Mouse (Mus musculus) mammary gland, adult 2 months (tissue): ENCODE data around the gene Olfr262. TPM values are rescaled to one million over a fixed set of nuclear protein-coding genes. Genes with fewer than 3 reads are reported as not detected.

ENCODE experiments used
- polyA plus RNA-seq: library from polyadenylated mRNA; depleted of rRNA; stranded (reverse); fragments of >200 nt; gene quantifications from 2 replicates; pipeline ENCODE4 v1.2.3, GENCODE M21; 2012; ENCODE audit warnings: low replicate concordance; rRNA removed

Olfr262 gene
- not detected in 2 replicates for polyA plus RNA-seq

GRCm38 (mm10) chr19:12241559-12241958 is at the start of gene Olfr262:
TSS of gene Olfr262 (minus strand) at chr19:12241659.

GRCm38 (mm10) chr19:12279554-12279953 is 38.1 kb upstream of the Olfr262 start, which contains the start of gene Olfr1434:
TSS of gene Olfr1434 (plus strand) at chr19:12279854.

GRCm38 (mm10) chr19:12260732-12261131 is 19.3 kb upstream of the Olfr262 start, which contains the start of gene Olfr235:
TSS of gene Olfr235 (plus strand) at chr19:12261032.

GRCm38 (mm10) chr19:12232496-12232895 is 9.0 kb downstream of the Olfr262 start, which contains the start of gene Olfr1432:
TSS of gene Olfr1432 (minus strand) at chr19:12232596.

DNA sequence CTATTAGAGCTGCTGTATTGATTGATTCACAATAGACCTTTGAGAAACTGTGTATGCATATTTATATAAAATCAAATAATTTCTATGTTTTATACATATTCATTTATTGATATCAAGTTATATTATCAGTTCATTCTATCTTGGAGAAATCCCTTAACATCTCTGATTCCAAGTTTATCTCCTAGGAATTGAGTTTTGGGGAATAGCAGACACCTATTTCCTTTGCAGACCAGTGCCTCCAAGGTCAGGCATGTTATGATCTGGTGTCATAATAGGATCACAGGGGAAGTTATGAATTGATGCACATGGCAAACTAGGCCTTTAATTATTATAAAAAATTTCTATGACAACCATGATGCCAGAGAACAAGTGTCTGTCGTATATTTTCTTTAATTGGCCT is 41.1 kb downstream of the Olfr262 start, which contains the start of gene Olfr1431:
Gene Olfr1431, plus strand, starts transcription at position 301 of the 400 bp plus-strand sequence.

Other genes with a start within 250 kb of the Olfr262 start
- not detected in 2 replicates for gene Olfr1423, start 200.3 kb downstream of the Olfr262 start, polyA plus RNA-seq
- gene Olfr1424, start 179.0 kb downstream of the Olfr262 start, polyA plus RNA-seq, result not detected in 2 replicates
- not detected in 2 replicates for gene Olfr1425, start 163.9 kb downstream of the Olfr262 start, polyA plus RNA-seq
- gene Olfr1426, start 149.6 kb downstream of the Olfr262 start, polyA plus RNA-seq, result not detected in 2 replicates
- not detected in 2 replicates for gene Olfr1427, start 138.3 kb downstream of the Olfr262 start, polyA plus RNA-seq
- not detected in 2 replicates for gene Olfr1428, start 125.8 kb downstream of the Olfr262 start, polyA plus RNA-seq
- gene Olfr76, start 118.5 kb downstream of the Olfr262 start, polyA plus RNA-seq, result not detected in 2 replicates
- not detected in 2 replicates for gene Olfr1555-ps1, start 71.5 kb downstream of the Olfr262 start, polyA plus RNA-seq
- not detected in 2 replicates for gene Olfr1431, start 41.0 kb downstream of the Olfr262 start, polyA plus RNA-seq
- gene Olfr1432, start 9.1 kb downstream of the Olfr262 start, polyA plus RNA-seq, result not detected in 2 replicates
- gene Olfr235, start 19.4 kb upstream of the Olfr262 start, polyA plus RNA-seq, result not detected in 2 replicates
- gene Olfr1434, start 38.2 kb upstream of the Olfr262 start, polyA plus RNA-seq, result not detected in 2 replicates
- gene Olfr1436, start 57.5 kb upstream of the Olfr262 start, polyA plus RNA-seq, result not detected in 2 replicates
- gene Olfr1437, start 83.4 kb upstream of the Olfr262 start, polyA plus RNA-seq, result not detected in 2 replicates
- gene Olfr1438-ps1, start 94.3 kb upstream of the Olfr262 start, polyA plus RNA-seq, result not detected in 2 replicates
- gene Olfr1440, start 145.6 kb upstream of the Olfr262 start, polyA plus RNA-seq, result not detected in 2 replicates
- gene Olfr1441, start 175.8 kb upstream of the Olfr262 start, polyA plus RNA-seq, result not detected in 2 replicates
- gene Pfpl, start 186.2 kb upstream of the Olfr262 start, polyA plus RNA-seq, result not detected in 2 replicates
- gene Mpeg1, start 219.1 kb upstream of the Olfr262 start, polyA plus RNA-seq, result 13.1 and 25.0 TPM in 2 replicates